Mouse (Mus musculus) limb, embryonic 14.5 days (tissue): ENCODE data around the gene Slc27a4. TPM values are rescaled to one million over a fixed set of nuclear protein-coding genes. Genes with fewer than 3 reads are reported as not detected.

Experiments
- ATAC-seq: fragments of 200-750 bp; cut with Nextera tagmentation; 2 replicates; pipeline ENCODE4 v1.8.0; 2017; ENCODE audit warnings: low read depth, moderate number of reproducible peaks, moderate TSS enrichment; ENCODE audit not compliant: low FRiP score
- DNase-seq: peaks from one replicate; pipeline ENCODE4 v3.0.0-alpha.2; 2015; ENCODE audit warnings: low spot score
- H3K27ac ChIP-seq: fragments of 300-500 bp; sonication (generic); replicated peaks from 2 replicates; pipeline ENCODE4 v1.5.1; 2014; ENCODE audit warnings: low read depth, mild to moderate bottlenecking, low read length, moderate library complexity, mixed read lengths
- H3K27me3 ChIP-seq: fragments of 300-500 bp; sonication (generic); 2 replicates; pipeline ENCODE4 v1.6.1; 2014; ENCODE audit warnings: low read length, mixed read lengths; ENCODE audit not compliant: control insufficient read depth, insufficient read depth
- H3K36me3 ChIP-seq: fragments of 300-500 bp; sonication (generic); 2 replicates; pipeline ENCODE4 v1.6.1; 2014; ENCODE audit warnings: mild to moderate bottlenecking, low read length, moderate library complexity, mixed read lengths; ENCODE audit not compliant: control insufficient read depth, insufficient read depth
- H3K4me1 ChIP-seq: fragments of 300-500 bp; sonication (generic); 2 replicates; pipeline ENCODE4 v1.6.1; 2014; ENCODE audit warnings: antibody characterized with exemption, low read length, mixed read lengths; ENCODE audit not compliant: control insufficient read depth, insufficient read depth
- H3K4me2 ChIP-seq: fragments of 300-500 bp; sonication (generic); replicated peaks from 2 replicates; pipeline ENCODE4 v1.6.1; 2014; ENCODE audit warnings: low read depth, mild to moderate bottlenecking, low read length, moderate library complexity; ENCODE audit not compliant: severe bottlenecking
- H3K4me3 ChIP-seq: fragments of 300-500 bp; sonication (generic); replicated peaks from 2 replicates; pipeline ENCODE4 v1.5.1; 2014; ENCODE audit warnings: low read length
- H3K9ac ChIP-seq: fragments of 300-500 bp; sonication (generic); 2 replicates; pipeline ENCODE4 v1.6.1; 2014; ENCODE audit warnings: mild to moderate bottlenecking, low read depth, low read length, moderate library complexity; ENCODE audit not compliant: severe bottlenecking
- H3K9me3 ChIP-seq: fragments of 300-500 bp; sonication (generic); 2 replicates; pipeline ENCODE4 v1.6.1; 2016; ENCODE audit warnings: low read length; ENCODE audit not compliant: control insufficient read depth
- POLR2A ChIP-seq: fragments of 200-500 bp; IDR thresholded peaks from 2 replicates; pipeline ENCODE4 v1.8.0; 2012; ENCODE audit warnings: inconsistent platforms, mild to moderate bottlenecking, moderate library complexity, borderline replicate concordance; ENCODE audit not compliant: insufficient read depth, insufficient read length; ENCODE audit errors: extremely low read depth
- WGBS: fragments of 180-500 bp; shearing (Covaris S2); extraction: QIAGEN DNeasy Blood & Tissue Kit; methylation state at CpG from one replicate; pipeline ENCODE4 v1.1.7; 2014; 5-methylcytosine and 5-hydroxymethylcytosine counted together
- polyA plus RNA-seq, 2 experiments: library from polyadenylated mRNA; depleted of rRNA in 1 of 2; stranded (reverse) in 1 of 2; unstranded in 1 of 2; fragments of >200 nt; fragmentation: Nextera tagmentation in 1 of 2; extraction: Ambion mirVana in 1 of 2; gene quantifications; 2 replicates each; pipeline versions ENCODE4 v1.2.1 to v1.2.3; 2012 to 2014

Gene Slc27a4
- polyA plus RNA-seq, 2 experiments = 17.1 to 24.0 TPM

- DNase-seq (peak; percentile 16), ATAC-seq (no peak)
- TF ChIP-seq POLR2A = no peak
Observed at GRCm38 (mm10) chr2:29826318-29826925, 24.0 kb downstream of the Slc27a4 start.

DNA sequence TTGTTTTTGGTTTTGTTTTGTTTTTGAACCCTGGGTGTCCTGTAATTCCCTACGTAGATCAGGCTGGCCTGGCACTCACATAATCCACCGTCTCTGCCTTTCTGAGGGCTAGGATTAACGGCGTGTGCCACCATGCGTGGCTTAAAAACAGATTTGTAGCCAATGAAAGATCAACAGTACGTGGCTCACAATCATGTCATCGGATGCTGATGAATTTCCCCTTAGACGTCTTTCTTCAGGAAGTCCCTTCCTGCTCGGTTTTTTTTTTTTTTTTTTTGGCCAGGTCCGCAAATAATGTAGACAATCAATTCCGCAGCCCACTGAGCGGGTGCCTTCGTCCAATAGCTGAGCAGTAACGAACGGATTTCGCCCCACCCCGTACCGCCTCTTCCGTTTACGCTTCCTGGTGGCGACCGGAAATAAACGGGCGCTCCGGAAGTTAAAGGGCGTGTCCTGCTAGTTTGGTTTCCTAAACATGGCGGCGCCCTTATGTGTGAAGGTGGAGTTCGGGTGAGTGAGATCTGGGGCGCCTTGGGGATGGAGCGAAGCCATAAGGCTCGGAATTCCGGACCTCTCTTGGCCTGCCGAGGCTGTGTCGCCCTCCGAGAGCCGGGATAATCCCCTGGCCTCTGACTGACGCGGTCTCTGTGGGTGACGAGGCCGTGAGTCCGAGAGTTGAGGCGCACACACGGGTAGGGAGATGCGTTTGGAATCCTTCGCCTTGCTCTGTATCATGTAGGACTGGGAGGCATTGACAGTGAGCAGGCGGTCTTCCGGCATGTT, 24.7 kb downstream of the Slc27a4 start:
- Histone ChIP-seq H3K4me3 (peak overlapping the region; percentile 85), H3K27ac (peak overlapping the region; percentile 91), H3K9me3 (no peaks in the 10 kb centered on the region), H3K27me3 (no peaks in the 10 kb centered on the region), H3K4me2 (peak overlapping the region; percentile 71), H3K9ac (peak overlapping the region; percentile 79), H3K36me3 (0 out of 2 replicates have a peak, but pooled peaks cover 4% of the 10 kb centered on the region), H3K4me1 (peaks cover 8% of the 10 kb centered on the region; the same call in 1 of the 2 replicates)
- ATAC-seq = peak; percentile 98
- TF ChIP-seq POLR2A = no peak
- peak; percentile 100 for DNase-seq
- WGBS = under 1% methylated on average over 48 of the region's 48 CpGs

More at GRCm38 (mm10) chr2:29826318-29826925, 24.0 kb downstream of the Slc27a4 start:
- Histone ChIP-seq H3K9ac (peak overlapping the region; percentile 79), H3K4me3 (peak overlapping the region; percentile 85), H3K27me3 (no peaks in the 10 kb centered on the region), H3K36me3 (0 out of 2 replicates have a peak, but pooled peaks cover 4% of the 10 kb centered on the region), H3K4me1 (peaks cover 8% of the 10 kb centered on the region; the same call in 1 of the 2 replicates), H3K9me3 (no peaks in the 10 kb centered on the region), H3K4me2 (peak overlapping the region; percentile 67), H3K27ac (peak overlapping the region; percentile 91)
- WGBS = 9% methylated on average over 11 of the region's 11 CpGs

GRCm38 (mm10) chr2:29827709-29828024, 25.2 kb downstream of the Slc27a4 start:
- ATAC-seq = no peak
- H3K9me3 ChIP-seq = no peaks in the 10 kb centered on the region
- no peaks in the 10 kb centered on the region for H3K27me3 ChIP-seq
- H3K4me2 ChIP-seq = peak overlapping the region; percentile 71
- H3K4me1 ChIP-seq = peaks cover 8% of the 10 kb centered on the region; the same call in 1 of the 2 replicates
- H3K4me3 ChIP-seq = peak overlapping the region; percentile 85
- H3K36me3 ChIP-seq = peaks cover 7% of the 10 kb centered on the region
- no peak for TF ChIP-seq POLR2A
- DNase-seq = no peak
- H3K27ac ChIP-seq = 0 out of 2 replicates have a peak overlapping the region, but pooled peaks have one; percentile 30
- 3% methylated on average over 12 of the region's 12 CpGs for WGBS
- H3K9ac ChIP-seq = peak overlapping the region; percentile 73

DNA sequence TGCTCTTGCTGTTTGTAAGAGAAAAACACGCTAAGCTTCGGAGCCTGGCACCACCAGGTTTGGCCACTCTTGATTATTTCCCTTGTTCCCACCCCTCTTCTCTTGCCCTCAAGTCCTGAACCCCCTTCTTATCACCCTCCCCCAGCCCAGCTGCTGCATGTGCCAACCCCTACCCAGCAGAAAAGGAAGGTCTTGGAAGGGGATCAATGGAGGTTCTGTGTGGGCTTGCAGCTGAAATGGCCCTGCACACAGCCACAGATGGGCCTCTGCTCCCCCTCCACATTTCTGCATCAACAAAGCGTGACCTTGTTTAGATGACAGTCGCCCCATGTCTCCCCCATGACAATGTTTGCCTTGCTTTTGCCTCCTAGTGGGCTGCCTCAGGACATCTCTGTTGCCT, 28.7 kb downstream of the Slc27a4 start:
- no peaks in the 10 kb centered on the region for H3K9me3 ChIP-seq
- no peak for TF ChIP-seq POLR2A
- no peak for ATAC-seq
- H3K4me1 ChIP-seq = peaks cover 7% of the 10 kb centered on the region; the same call in 1 of the 2 replicates
- H3K27me3 ChIP-seq = no peaks in the 10 kb centered on the region
- WGBS = 93% methylated on average over 4 of the region's 4 CpGs
- H3K27ac ChIP-seq = no peak overlapping the region
- H3K36me3 ChIP-seq = peaks cover 34% of the 10 kb centered on the region
- H3K4me3 ChIP-seq = no peak overlapping the region
- H3K9ac ChIP-seq = no peak overlapping the region
- DNase-seq = no peak
- no peak overlapping the region for H3K4me2 ChIP-seq

DNA sequence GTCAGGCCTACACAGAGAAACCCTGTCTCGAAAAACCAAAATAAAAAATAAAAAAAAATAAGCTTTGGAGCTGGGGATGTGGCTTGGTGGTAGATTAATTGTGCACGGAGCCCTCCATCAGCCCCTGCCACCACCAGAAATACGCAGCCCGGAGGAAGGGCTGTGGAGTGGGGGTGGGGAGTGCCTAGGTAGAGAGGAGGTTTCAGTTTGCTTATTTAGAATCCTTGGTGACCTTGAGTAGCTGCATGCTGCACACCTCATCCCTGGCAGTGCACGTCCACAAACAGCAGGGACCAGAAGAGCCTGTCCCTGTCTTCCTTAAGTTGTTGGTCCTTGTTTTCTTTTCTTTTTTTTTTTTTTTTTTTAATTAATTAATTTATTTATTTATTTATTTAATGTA, 31.4 kb downstream of the Slc27a4 start:
- Histone ChIP-seq H3K9ac (no peak overlapping the region), H3K4me3 (no peak overlapping the region), H3K4me1 (no peaks in the 10 kb centered on the region), H3K27me3 (no peaks in the 10 kb centered on the region), H3K27ac (no peak overlapping the region), H3K9me3 (no peaks in the 10 kb centered on the region), H3K4me2 (no peak overlapping the region), H3K36me3 (peaks cover 52% of the 10 kb centered on the region)
- WGBS = 97% methylated on average over 5 of the region's 5 CpGs
- ATAC-seq (no peak), DNase-seq (no peak)
- TF ChIP-seq POLR2A = no peak
